Mouse (Mus musculus) limb, embryonic 15.5 days (tissue): ENCODE measurements at regions not wholly inside any gene's neighbourhood (a gene's known extent, or its start where the extent isn't known, plus 50 kb on each side); places are given as distances from the start of the nearest gene placed in this dataset.

Experiments used
- ATAC-seq: fragments of 200-750 bp; cut with Nextera tagmentation; 2 replicates; pipeline ENCODE4 v1.8.0; 2017; ENCODE audit warnings: low read depth, moderate TSS enrichment; ENCODE audit not compliant: insufficient number of reproducible peaks, low FRiP score, low TSS enrichment
- H3K27ac ChIP-seq: fragments of 300-500 bp; sonication (generic); 2 replicates; pipeline ENCODE4 v1.5.1; 2015; ENCODE audit warnings: moderate library complexity, mild to moderate bottlenecking, inconsistent platforms
- H3K27me3 ChIP-seq: fragments of 300-500 bp; sonication (generic); 2 replicates; pipeline ENCODE4 v1.6.1; 2015; ENCODE audit warnings: inconsistent platforms
- H3K36me3 ChIP-seq: fragments of 300-500 bp; sonication (generic); 2 replicates; pipeline ENCODE4 v1.6.1; 2015; ENCODE audit warnings: inconsistent platforms
- H3K4me1 ChIP-seq: fragments of 300-500 bp; sonication (generic); 2 replicates; pipeline ENCODE4 v1.6.1; 2015; ENCODE audit warnings: inconsistent platforms
- H3K4me2 ChIP-seq: fragments of 300-500 bp; sonication (generic); 2 replicates; pipeline ENCODE4 v1.6.1; 2015; ENCODE audit warnings: mild to moderate bottlenecking, inconsistent platforms
- H3K4me3 ChIP-seq: fragments of 300-500 bp; sonication (generic); 2 replicates; pipeline ENCODE4 v1.5.1; 2015; ENCODE audit warnings: mild to moderate bottlenecking, inconsistent platforms
- H3K9ac ChIP-seq: fragments of 300-500 bp; sonication (generic); 2 replicates; pipeline ENCODE4 v1.6.1; 2015; ENCODE audit warnings: inconsistent platforms
- H3K9me3 ChIP-seq: fragments of 300-500 bp; sonication (generic); 2 replicates; pipeline ENCODE4 v1.6.1; 2016; ENCODE audit warnings: inconsistent platforms
- WGBS: fragments of 180-500 bp; shearing (Covaris S2); methylation state at CpG from one replicate; pipeline ENCODE4 v1.1.7; 2015; 5-methylcytosine and 5-hydroxymethylcytosine counted together

- WGBS: 0% methylated on average over 1 of the region's 1 CpGs
- no peak overlapping the region for H3K9ac ChIP-seq
- ATAC-seq: no peak
These were observed 865.0 kb upstream of the Tenm3 start for GRCm38 (mm10) chr8:49708701-49709100.

GRCm38 (mm10) chr8:49699058-49699457 lies 855.3 kb upstream of the Tenm3 start:
- 58% methylated on average over 4 of the region's 4 CpGs for WGBS
- Histone ChIP-seq H3K27ac (no peak overlapping the region), H3K36me3 (no peaks in the 10 kb centered on the region), H3K4me1 (no peaks in the 10 kb centered on the region), H3K4me2 (no peak overlapping the region), H3K9ac (no peak overlapping the region), H3K9me3 (no peaks in the 10 kb centered on the region), H3K4me3 (no peak overlapping the region), H3K27me3 (no peaks in the 10 kb centered on the region)
- no peak for ATAC-seq

More at GRCm38 (mm10) chr8:49708701-49709100, 865.0 kb upstream of the Tenm3 start:
- Histone ChIP-seq H3K9me3 (no peaks in the 10 kb centered on the region), H3K36me3 (no peaks in the 10 kb centered on the region), H3K27ac (no peak overlapping the region), H3K4me3 (no peak overlapping the region), H3K27me3 (no peaks in the 10 kb centered on the region), H3K4me1 (no peaks in the 10 kb centered on the region), H3K4me2 (no peak overlapping the region)

- no peak overlapping the region for H3K27ac ChIP-seq
- H3K27me3 ChIP-seq: no peaks in the 10 kb centered on the region
- WGBS: 26% methylated on average over 2 of the region's 2 CpGs
- no peaks in the 10 kb centered on the region for H3K9me3 ChIP-seq
- no peak overlapping the region for H3K9ac ChIP-seq
- H3K4me2 ChIP-seq: no peak overlapping the region
- H3K4me1 ChIP-seq: no peaks in the 10 kb centered on the region
- H3K36me3 ChIP-seq: no peaks in the 10 kb centered on the region
- ATAC-seq: no peak
- H3K4me3 ChIP-seq: no peak overlapping the region
These were observed 853.0 kb upstream of the Tenm3 start for GRCm38 (mm10) chr8:49696709-49697108.
